ENCODE assay signal across 1 mouse cellular context in genomic region chr7:127223515-127224478, GRCm38 (mm10).
TF ChIP-seq lines count a peak whose summit lies in the region.

No protein-coding gene starts in this region.

TF ChIP-seq in ES-E14, 5 proteins besides CTCF, POLR2A, EP300 and RAD21:
- TF ChIP-seq ZNF384 (IDR thresholded peaks at IDR 0.05; ENCODE audit: low read depth, low read length): 0 out of 2 replicates have a peak, but pooled peaks have one; percentile 8
- TF ChIP-seq MAFK (IDR thresholded peaks at IDR 0.05; ENCODE audit: insufficient read depth, low read depth, low read length): peak; percentile 87
- no peak for TF ChIP-seq ZC3H11A (IDR thresholded peaks at IDR 0.05; ENCODE audit: borderline replicate concordance, low read depth, low read length)
TF ChIP-seq in ES-E14: peak in this region for 2.
